Mouse (Mus musculus): Measurements from ENCODE around the gene Bag1. TPM values are rescaled to one million over a fixed set of nuclear protein-coding genes. Genes with fewer than 3 reads are reported as not detected.

Gene Bag1
- total and polyA plus RNA-seq, 2 experiments from 2014 or later, result 116 to 201 TPM

- DNase-seq, result no peak
- 74% methylated on average over 5 of the region's 5 CpGs for WGBS
- Histone ChIP-seq H3K36me3 (ENCODE audit: insufficient read depth) (no peaks in the 10 kb centered on the region), H3K9ac (no peak overlapping the region), H3K4me3 (ENCODE audit: low read depth, low read length) (no peak overlapping the region), H3K27ac (ENCODE audit: low read depth, low read length) (no peak overlapping the region), H3K9me3 (ENCODE audit: low read length) (no peaks in the 10 kb centered on the region), H3K4me2 (ENCODE audit: low read depth) (no peak overlapping the region), H3K4me1 (ENCODE audit: insufficient read depth) (no peaks in the 10 kb centered on the region), H3K27me3 (ENCODE audit: insufficient read depth, low read length) (no peaks in the 10 kb centered on the region)
- no peak for TF ChIP-seq CTCF (IDR thresholded peaks at IDR 0.05; ENCODE audit: low read depth)
- no peak for ATAC-seq
These were observed 56.9 kb downstream of the Bag1 start for GRCm38 (mm10) chr4:40891206-40891605.

GRCm38 (mm10) chr4:40889983-40890382, 58.1 kb downstream of the Bag1 start:
- H3K36me3 ChIP-seq (ENCODE audit: insufficient read depth), result no peaks in the 10 kb centered on the region
- 84% methylated on average over 4 of the region's 4 CpGs for WGBS
- H3K4me3 ChIP-seq (ENCODE audit: low read depth, low read length), result no peak overlapping the region
- no peak overlapping the region for H3K9ac ChIP-seq
- H3K27me3 ChIP-seq (ENCODE audit: insufficient read depth, low read length), result no peaks in the 10 kb centered on the region
- no peak overlapping the region for H3K4me2 ChIP-seq (ENCODE audit: low read depth)
- H3K27ac ChIP-seq (ENCODE audit: low read depth, low read length), result no peak overlapping the region
- no peak for TF ChIP-seq CTCF (IDR thresholded peaks at IDR 0.05; ENCODE audit: low read depth)
- H3K4me1 ChIP-seq (ENCODE audit: insufficient read depth), result no peaks in the 10 kb centered on the region
- ATAC-seq (no peak), DNase-seq (no peak)
- no peaks in the 10 kb centered on the region for H3K9me3 ChIP-seq (ENCODE audit: low read length)

GRCm38 (mm10) chr4:40889252-40889651, 58.8 kb downstream of the Bag1 start:
- H3K4me3 ChIP-seq (ENCODE audit: low read depth, low read length), result no peak overlapping the region
- no peaks in the 10 kb centered on the region for H3K9me3 ChIP-seq (ENCODE audit: low read length)
- 76% methylated on average over 3 of the region's 3 CpGs for WGBS
- no peak overlapping the region for H3K4me2 ChIP-seq (ENCODE audit: low read depth)
- TF ChIP-seq CTCF (IDR thresholded peaks at IDR 0.05; ENCODE audit: low read depth), result no peak
- no peak overlapping the region for H3K9ac ChIP-seq
- no peaks in the 10 kb centered on the region for H3K27me3 ChIP-seq (ENCODE audit: insufficient read depth, low read length)
- H3K36me3 ChIP-seq (ENCODE audit: insufficient read depth), result no peaks in the 10 kb centered on the region
- no peaks in the 10 kb centered on the region for H3K4me1 ChIP-seq (ENCODE audit: insufficient read depth)
- no peak for DNase-seq
- no peak overlapping the region for H3K27ac ChIP-seq (ENCODE audit: low read depth, low read length)
- ATAC-seq, result no peak

GRCm38 (mm10) chr4:40888839-40889238, 59.3 kb downstream of the Bag1 start:
- TF ChIP-seq CTCF (IDR thresholded peaks at IDR 0.05; ENCODE audit: low read depth), result no peak
- H3K9me3 ChIP-seq (ENCODE audit: low read length), result no peaks in the 10 kb centered on the region
- ATAC-seq (no peak), DNase-seq (no peak)
- no peak overlapping the region for H3K4me3 ChIP-seq (ENCODE audit: low read depth, low read length)
- no peaks in the 10 kb centered on the region for H3K36me3 ChIP-seq (ENCODE audit: insufficient read depth)
- no peaks in the 10 kb centered on the region for H3K27me3 ChIP-seq (ENCODE audit: insufficient read depth, low read length)
- H3K9ac ChIP-seq, result no peak overlapping the region
- whole genome bisulfite sequencing, result 86% methylated on average over 11 of the region's 11 CpGs
- no peak overlapping the region for H3K4me2 ChIP-seq (ENCODE audit: low read depth)
- no peaks in the 10 kb centered on the region for H3K4me1 ChIP-seq (ENCODE audit: insufficient read depth)
- no peak overlapping the region for H3K27ac ChIP-seq (ENCODE audit: low read depth, low read length)

Small RNA genes lying within 50 kb of the gene (microRNA-seq; reads per million reads assigned to microRNA genes)
- gene Mir3094, result 3.3 to 5.4 reads per million in 2 experiments

Other genes with a start within 250 kb of the Bag1 start
- gene Aptx, start 245.1 kb downstream of the Bag1 start, total RNA-seq (2014; rRNA removed), result 22.5 and 26.7 TPM in 2 replicates
- 35.8 and 37.9 TPM in 2 replicates for gene Aptx, start 245.1 kb downstream of the Bag1 start, polyA plus RNA-seq (2015; fragmentation: Nextera tagmentation; extraction: Ambion mirVana)
- gene Dnaja1, start 226.1 kb downstream of the Bag1 start, total RNA-seq (2014; rRNA removed), result 185 and 197 TPM in 2 replicates
- 622 and 667 TPM in 2 replicates for gene Dnaja1, start 226.1 kb downstream of the Bag1 start, polyA plus RNA-seq (2015; fragmentation: Nextera tagmentation; extraction: Ambion mirVana)
- gene Smu1, start 190.4 kb downstream of the Bag1 start, total RNA-seq (2014; rRNA removed), result 92.8 and 97.8 TPM in 2 replicates
- 118 and 119 TPM in 2 replicates for gene Smu1, start 190.4 kb downstream of the Bag1 start, polyA plus RNA-seq (2015; fragmentation: Nextera tagmentation; extraction: Ambion mirVana)
- gene B4galt1, start 94.3 kb downstream of the Bag1 start, total RNA-seq (2014; rRNA removed), result 6.8 and 10.0 TPM in 2 replicates
- 4.6 and 4.9 TPM in 2 replicates for gene B4galt1, start 94.3 kb downstream of the Bag1 start, polyA plus RNA-seq (2015; fragmentation: Nextera tagmentation; extraction: Ambion mirVana)
- not detected in 2 replicates for gene Spink4, start 28.2 kb downstream of the Bag1 start, total RNA-seq (2014; rRNA removed)
- not detected in 2 replicates for gene Spink4, start 28.2 kb downstream of the Bag1 start, polyA plus RNA-seq (2015; fragmentation: Nextera tagmentation; extraction: Ambion mirVana)
- 94.8 and 101 TPM in 2 replicates for gene Chmp5, start 113 bp upstream of the Bag1 start, total RNA-seq (2014; rRNA removed)
- 146 and 149 TPM in 2 replicates for gene Chmp5, start 113 bp upstream of the Bag1 start, polyA plus RNA-seq (2015; fragmentation: Nextera tagmentation; extraction: Ambion mirVana)
- 80.3 and 92.1 TPM in 2 replicates for gene Nfx1, start 22.6 kb upstream of the Bag1 start, total RNA-seq (2014; rRNA removed)
- 55.2 and 68.4 TPM in 2 replicates for gene Nfx1, start 22.6 kb upstream of the Bag1 start, polyA plus RNA-seq (2015; fragmentation: Nextera tagmentation; extraction: Ambion mirVana)
- not detected in 2 replicates for gene Aqp7, start 99.8 kb upstream of the Bag1 start, total RNA-seq (2014; rRNA removed)
- not detected in 2 replicates for gene Aqp7, start 99.8 kb upstream of the Bag1 start, polyA plus RNA-seq (2015; fragmentation: Nextera tagmentation; extraction: Ambion mirVana)
- 0.23 TPM in 1 of 2 replicates, not detected in the other for gene Aqp3, start 149.9 kb upstream of the Bag1 start, total RNA-seq (2014; rRNA removed)
- 0.13 and 0.36 TPM in 2 replicates for gene Aqp3, start 149.9 kb upstream of the Bag1 start, polyA plus RNA-seq (2015; fragmentation: Nextera tagmentation; extraction: Ambion mirVana)
- gene Nol6, start 176.2 kb upstream of the Bag1 start, total RNA-seq (2014; rRNA removed), result 54.3 and 81.8 TPM in 2 replicates
- gene Nol6, start 176.2 kb upstream of the Bag1 start, polyA plus RNA-seq (2015; fragmentation: Nextera tagmentation; extraction: Ambion mirVana), result 39.1 and 46.0 TPM in 2 replicates
- gene Ube2r2, start 187.4 kb upstream of the Bag1 start, total RNA-seq (2014; rRNA removed), result 55.8 and 67.6 TPM in 2 replicates
- 39.1 and 46.7 TPM in 2 replicates for gene Ube2r2, start 187.4 kb upstream of the Bag1 start, polyA plus RNA-seq (2015; fragmentation: Nextera tagmentation; extraction: Ambion mirVana)